Mouse (Mus musculus) heart, adult 2 months (tissue): ENCODE data around the gene Zfp956. TPM values are rescaled to one million over a fixed set of nuclear protein-coding genes. Genes with fewer than 3 reads are reported as not detected.
"Not testable (repeated sequence)": the region's sequence is repeated elsewhere in the genome, so short reads cannot be mapped to it uniquely, and the experiment has no call there.

ENCODE experiments used
- DNase-seq, 2 experiments: peaks; one replicate each; pipeline ENCODE4 v3.0.0; 2021
- H3K27ac ChIP-seq: fragments of 200-600 bp; 2 replicates; pipeline ENCODE4 v1.8.1; 2022
- H3K27me3 ChIP-seq: fragments of 200-500 bp; 2 replicates; pipeline ENCODE4 v1.6.1; 2012; ENCODE audit warnings: mild to moderate bottlenecking, low read length, inconsistent platforms, mixed read lengths; ENCODE audit not compliant: control insufficient read depth, insufficient read depth
- H3K36me3 ChIP-seq: fragments of 200-500 bp; 2 replicates; pipeline ENCODE4 v1.6.1; 2012; ENCODE audit warnings: low read length, inconsistent platforms; ENCODE audit not compliant: control insufficient read depth, insufficient read depth
- H3K4me1 ChIP-seq: fragments of 200-500 bp; 2 replicates; pipeline ENCODE4 v1.6.1; 2011; ENCODE audit warnings: low read length; ENCODE audit not compliant: control insufficient read depth, insufficient read depth
- H3K4me3 ChIP-seq: fragments of 200-600 bp; 2 replicates; pipeline ENCODE4 v1.8.1; 2022
- H3K79me2 ChIP-seq: fragments of 200-500 bp; replicated peaks from 2 replicates; pipeline ENCODE4 v1.6.1; 2012; ENCODE audit warnings: mild to moderate bottlenecking, inconsistent platforms, low read length, moderate library complexity, mixed read lengths; ENCODE audit not compliant: control insufficient read depth, insufficient read depth
- H3K9ac ChIP-seq: fragments of 200-500 bp; 2 replicates; pipeline ENCODE4 v1.6.1; 2012; ENCODE audit warnings: low read depth, mild to moderate bottlenecking, control low read depth, inconsistent platforms, low read length, mixed read lengths
- CTCF ChIP-seq: fragments of 200-600 bp; IDR thresholded peaks from 2 replicates; pipeline ENCODE4 v1.8.1; 2022; ENCODE audit warnings: antibody characterized with exemption, mild to moderate bottlenecking, moderate library complexity
- EP300 ChIP-seq: fragments of 200-500 bp; IDR thresholded peaks from 2 replicates; pipeline ENCODE4 v1.6.1; 2011; ENCODE audit warnings: low read depth, low read length, control low read depth; ENCODE audit not compliant: insufficient read depth
- POLR2A ChIP-seq: fragments of 200-500 bp; IDR thresholded peaks from 2 replicates; pipeline ENCODE4 v1.6.1; 2011; ENCODE audit warnings: mild to moderate bottlenecking, low read depth, low read length, control low read depth; ENCODE audit not compliant: insufficient read depth
- WGBS: fragments of 180-500 bp; shearing (Covaris S2); methylation state at CpG from one replicate; pipeline ENCODE4 v1.1.7; 2018; 5-methylcytosine and 5-hydroxymethylcytosine counted together
- intact Hi-C: fragments of 180-260 bp; cut with DNase I; formaldehyde crosslinking; loops from one replicate; pipeline ENCODE4 v1.15.1; 2025
- polyA plus RNA-seq: library from polyadenylated mRNA; depleted of rRNA; stranded (reverse); fragments of >200 nt; gene quantifications from 2 replicates; pipeline ENCODE4 v1.2.3, GENCODE M21; 2012
- total RNA-seq, 2 experiments: library from RNA; stranded (reverse); gene quantifications; 2 replicates each; pipeline ENCODE4 v1.2.3; 2021

The Zfp956 gene
- total and polyA plus RNA-seq, 3 experiments: 1.1 to 3.3 (median 1.7) TPM

DNA sequence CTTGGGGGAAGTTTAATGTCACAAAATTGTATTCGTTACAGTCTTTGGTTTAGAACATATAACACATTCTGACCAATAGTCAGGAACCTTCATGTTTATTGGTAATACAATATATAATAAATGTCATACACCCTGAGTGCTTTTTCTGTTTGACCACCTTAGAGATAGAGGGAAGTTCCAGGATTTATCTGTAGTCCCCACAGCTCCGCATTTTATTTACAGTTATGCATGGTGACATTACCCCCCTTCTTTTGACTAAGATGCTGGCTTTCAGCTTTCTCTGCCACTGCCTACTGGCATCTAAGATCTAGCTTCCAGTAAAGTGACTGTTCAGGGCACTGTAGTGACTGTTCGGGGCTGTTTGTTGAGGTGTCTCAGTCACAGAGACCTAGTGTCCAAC lies 1.2 kb downstream of the Zfp956 start:
- DNase-seq: no peak
- TF ChIP-seq EP300: no peak
- no peak for TF ChIP-seq CTCF
- no peak for TF ChIP-seq POLR2A
- Histone ChIP-seq H3K4me3 (no peak overlapping the region), H3K36me3 (no peaks in the 10 kb centered on the region), H3K9ac (no peak overlapping the region), H3K4me1 (no peaks in the 10 kb centered on the region), H3K79me2 (no peaks in the 10 kb centered on the region), H3K27ac (no peak overlapping the region), H3K27me3 (no peaks in the 10 kb centered on the region)
- intact Hi-C loops: no loop called here
- 91% methylated on average over 3 of the region's 3 CpGs for WGBS

DNA sequence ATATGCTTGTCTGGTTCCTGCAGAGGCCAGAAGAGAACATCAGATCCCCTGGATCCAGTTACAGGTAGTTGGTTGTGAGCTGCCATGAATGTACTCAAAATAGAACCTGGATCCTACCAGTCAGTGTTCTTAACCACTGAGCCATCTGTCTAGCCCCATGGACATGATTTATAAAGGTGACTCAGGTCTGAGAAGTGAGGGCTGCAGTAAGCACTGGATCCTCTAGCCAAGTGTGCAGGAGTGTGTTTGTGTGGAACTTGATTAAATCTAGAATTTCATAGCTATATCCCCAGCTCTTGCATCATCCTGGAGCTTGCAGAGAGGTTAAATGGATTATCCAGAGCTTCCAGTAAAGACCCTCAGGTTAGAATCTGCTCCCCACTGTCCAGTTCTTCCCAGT lies 4.6 kb downstream of the Zfp956 start:
- no peaks in the 10 kb centered on the region for H3K36me3 ChIP-seq
- no peak overlapping the region for H3K27ac ChIP-seq
- H3K27me3 ChIP-seq: no peaks in the 10 kb centered on the region
- no peak overlapping the region for H3K9ac ChIP-seq
- TF ChIP-seq POLR2A (no peak), EP300 (no peak), CTCF (no peak)
- H3K79me2 ChIP-seq: no peaks in the 10 kb centered on the region
- no peak for DNase-seq
- H3K4me1 ChIP-seq: no peaks in the 10 kb centered on the region
- intact Hi-C loops: no loop called here
- no peak overlapping the region for H3K4me3 ChIP-seq

DNA sequence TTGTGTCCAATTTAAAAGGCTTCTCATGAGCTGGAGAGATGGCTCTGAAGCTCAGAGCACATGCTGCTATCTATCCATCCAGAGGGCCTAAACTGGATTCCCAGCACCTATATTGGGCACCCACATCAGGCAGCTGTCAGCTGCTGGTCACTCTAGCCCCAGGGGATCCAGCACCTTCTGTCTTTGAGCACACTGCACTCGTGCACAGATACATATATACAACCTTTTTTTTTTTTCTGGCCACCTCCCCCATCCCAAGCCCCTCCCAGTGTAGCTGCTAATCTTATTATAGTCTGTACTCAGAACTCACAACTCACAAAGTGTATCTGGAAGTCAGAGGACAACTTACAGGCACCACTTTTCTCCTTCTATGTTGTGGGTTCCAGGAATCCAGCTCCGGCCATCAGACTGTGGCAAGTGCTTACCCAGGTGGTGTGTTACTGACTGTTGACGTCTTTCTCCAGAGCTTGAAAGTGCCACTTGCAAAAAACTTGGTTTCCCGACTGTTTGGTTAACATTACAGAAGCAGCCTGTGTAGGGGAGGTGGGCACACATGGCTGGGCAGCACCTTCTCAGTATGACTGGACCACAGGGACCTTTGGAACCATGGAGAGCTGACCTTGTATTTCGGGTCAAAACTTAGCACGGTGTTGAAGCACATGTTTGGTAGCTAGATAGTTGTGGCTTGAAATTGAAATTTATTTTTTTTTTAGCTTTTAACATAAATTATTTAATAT lies 7.7 kb downstream of the Zfp956 start:
- no peaks in the 10 kb centered on the region for H3K4me1 ChIP-seq
- 92% methylated on average over 6 of the region's 6 CpGs for WGBS
- H3K9ac ChIP-seq: no peak overlapping the region
- DNase-seq: no peak
- no peak for TF ChIP-seq EP300
- no peak for TF ChIP-seq CTCF
- TF ChIP-seq POLR2A: no peak
- no peaks in the 10 kb centered on the region for H3K27me3 ChIP-seq
- intact Hi-C loops: no loop called here
- H3K79me2 ChIP-seq: no peaks in the 10 kb centered on the region
- no peaks in the 10 kb centered on the region for H3K36me3 ChIP-seq
- H3K27ac ChIP-seq: no peak overlapping the region
- H3K4me3 ChIP-seq: no peak overlapping the region

DNA sequence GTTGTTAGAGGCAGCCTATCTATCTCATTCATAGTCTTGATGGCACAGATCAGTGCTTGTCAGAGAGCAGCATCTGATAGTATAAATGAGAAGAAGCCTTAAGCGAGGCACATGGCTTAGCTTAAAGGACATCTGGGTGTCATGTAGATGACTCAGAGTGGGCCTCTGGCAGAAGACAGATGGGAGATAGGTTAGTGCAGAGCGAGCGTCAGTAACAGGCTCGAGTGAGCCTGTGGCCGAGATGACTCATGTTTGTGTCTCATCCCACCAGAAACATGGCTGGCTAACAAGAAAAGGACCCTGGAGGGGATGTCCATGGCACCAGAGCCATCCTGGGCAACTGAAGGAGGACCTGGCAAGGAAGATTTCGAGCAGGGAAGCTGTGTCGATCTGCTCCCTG lies 9.9 kb downstream of the Zfp956 start:
- H3K27ac ChIP-seq: no peak overlapping the region
- TF ChIP-seq EP300 (no peak), CTCF (no peak), POLR2A (no peak)
- H3K79me2 ChIP-seq: no peaks in the 10 kb centered on the region
- H3K9ac ChIP-seq: no peak overlapping the region
- no peak overlapping the region for H3K4me3 ChIP-seq
- DNase-seq: no peak
- intact Hi-C loops: no loop called here
- no peaks in the 10 kb centered on the region for H3K27me3 ChIP-seq
- no peaks in the 10 kb centered on the region for H3K36me3 ChIP-seq
- WGBS: 79% methylated on average over 7 of the region's 7 CpGs
- no peaks in the 10 kb centered on the region for H3K4me1 ChIP-seq

DNA sequence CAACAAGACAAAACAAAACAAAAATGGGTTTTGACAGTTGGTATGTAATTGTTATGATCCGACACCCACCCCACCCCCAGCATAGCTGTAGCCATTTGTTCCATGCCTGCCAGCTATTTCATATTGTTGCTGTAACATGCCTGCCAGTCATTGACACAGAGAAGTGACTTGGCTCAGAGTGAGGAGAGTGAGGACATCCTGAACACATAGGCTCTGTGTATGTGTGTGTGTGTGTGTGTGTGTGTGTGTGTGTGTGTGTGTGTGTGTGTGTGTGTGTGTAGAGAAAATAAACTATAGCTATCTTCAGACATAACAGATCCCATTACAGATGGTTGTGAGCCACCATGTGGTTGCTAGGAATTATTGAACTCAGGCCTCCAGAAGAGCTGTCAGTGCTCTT lies 15.0 kb downstream of the Zfp956 start:
- DNase-seq, H3K36me3 ChIP-seq, H3K4me1 ChIP-seq, intact Hi-C loops, H3K9ac ChIP-seq, H3K27me3 ChIP-seq, H3K27ac ChIP-seq, H3K79me2 ChIP-seq, H3K4me3 ChIP-seq: not testable (repeated sequence)
- 85% methylated on average over 1 of the region's 1 CpGs for WGBS

DNA sequence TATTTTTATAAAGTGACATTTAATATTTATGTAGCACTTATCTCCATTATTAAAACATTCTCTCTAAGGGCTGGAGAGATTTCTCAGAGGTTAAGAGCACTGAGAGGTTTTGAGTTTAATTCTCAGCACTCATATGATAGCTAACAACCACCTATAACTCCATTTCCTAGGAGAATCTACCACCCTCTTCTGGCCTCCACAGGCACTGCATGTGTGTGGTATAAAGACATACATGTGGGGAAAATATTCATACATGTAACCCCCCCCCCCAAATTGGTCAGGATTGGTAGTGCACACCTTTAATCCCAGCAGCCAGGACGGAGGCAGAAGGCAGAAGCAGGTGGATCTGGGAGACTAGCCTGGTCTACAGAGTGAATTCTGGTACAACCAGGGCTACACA lies 21.4 kb downstream of the Zfp956 start:
- Histone ChIP-seq H3K4me3 (no peak overlapping the region), H3K27me3 (peaks cover 3% of the 10 kb centered on the region; the same call in 1 of the 2 replicates), H3K36me3 (no peaks in the 10 kb centered on the region), H3K9ac (no peak overlapping the region), H3K4me1 (no peaks in the 10 kb centered on the region), H3K27ac (no peak overlapping the region), H3K79me2 (no peaks in the 10 kb centered on the region)
- TF ChIP-seq POLR2A (no peak), CTCF (peak; percentile 39)
- intact Hi-C loops: no loop called here
- DNase-seq: no peak
- WGBS: 87% methylated on average over 1 of the region's 1 CpGs
